Mouse (Mus musculus): ENCODE results near the gene Tmem131. TPM values are rescaled to one million over a fixed set of nuclear protein-coding genes. Genes with fewer than 3 reads are reported as not detected.
"Not testable (repeated sequence)": the region's sequence is repeated elsewhere in the genome, so short reads cannot be mapped to it uniquely, and the experiment has no call there.

Tmem131 gene
- polyA plus RNA-seq, 1 experiment from 2014 or later, result 23.1 TPM

GRCm38 (mm10) chr1:36835593-36835992 is 107.9 kb downstream of the Tmem131 start:
- Histone ChIP-seq H3K9ac (replicated peaks; ENCODE audit: low read length) (no peak overlapping the region), H3K4me2 (ENCODE audit: low read length) (no peak overlapping the region), H3K27me3 (ENCODE audit: control insufficient read depth, insufficient read depth, low read length) (no peaks in the 10 kb centered on the region), H3K9me3 (ENCODE audit: control insufficient read depth, low read length) (no peaks in the 10 kb centered on the region), H3K4me3 (replicated peaks; ENCODE audit: low read depth, low read length) (no peak overlapping the region), H3K27ac (replicated peaks; ENCODE audit: low read depth, low read length) (no peak overlapping the region), H3K4me1 (ENCODE audit: control insufficient read depth, insufficient read depth, low read length) (no peaks in the 10 kb centered on the region), H3K36me3 (ENCODE audit: control insufficient read depth, insufficient read depth, low read length) (peaks cover 51% of the 10 kb centered on the region)
- WGBS, result 97% methylated on average over 3 of the region's 3 CpGs
- ATAC-seq (ENCODE audit: low FRiP score, low TSS enrichment) (no peak), DNase-seq (no peak)

- 76% methylated on average over 7 of the region's 7 CpGs for WGBS
- DNase-seq (no peak), ATAC-seq (ENCODE audit: low FRiP score, low TSS enrichment) (no peak)
- Histone ChIP-seq H3K4me3 (replicated peaks; ENCODE audit: low read depth, low read length) (no peak overlapping the region), H3K27me3 (ENCODE audit: control insufficient read depth, insufficient read depth, low read length) (no peaks in the 10 kb centered on the region), H3K27ac (replicated peaks; ENCODE audit: low read depth, low read length) (no peak overlapping the region), H3K4me1 (ENCODE audit: control insufficient read depth, insufficient read depth, low read length) (no peaks in the 10 kb centered on the region), H3K36me3 (ENCODE audit: control insufficient read depth, insufficient read depth, low read length) (peaks cover 52% of the 10 kb centered on the region), H3K4me2 (ENCODE audit: low read length) (no peak overlapping the region), H3K9me3 (ENCODE audit: control insufficient read depth, low read length) (no peaks in the 10 kb centered on the region), H3K9ac (replicated peaks; ENCODE audit: low read length) (no peak overlapping the region)
Measured at GRCm38 (mm10) chr1:36834090-36834489, 109.4 kb downstream of the Tmem131 start.

- Histone ChIP-seq H3K9me3 (ENCODE audit: control insufficient read depth, low read length) (no peaks in the 10 kb centered on the region), H3K27ac (replicated peaks; ENCODE audit: low read depth, low read length) (peak overlapping the region; percentile 53; the same call in 1 of the 2 replicates), H3K4me1 (ENCODE audit: control insufficient read depth, insufficient read depth, low read length) (no peaks in the 10 kb centered on the region), H3K27me3 (ENCODE audit: control insufficient read depth, insufficient read depth, low read length) (no peaks in the 10 kb centered on the region), H3K4me2 (ENCODE audit: low read length) (no peak overlapping the region), H3K36me3 (ENCODE audit: control insufficient read depth, insufficient read depth, low read length) (peaks cover 57% of the 10 kb centered on the region), H3K4me3 (replicated peaks; ENCODE audit: low read depth, low read length) (no peak overlapping the region), H3K9ac (replicated peaks; ENCODE audit: low read length) (no peak overlapping the region)
- DNase-seq (peak; percentile 15), ATAC-seq (ENCODE audit: low FRiP score, low TSS enrichment) (no peak)
- WGBS, result 60% methylated on average over 14 of the region's 14 CpGs
Measured at GRCm38 (mm10) chr1:36830913-36831866, 112.3 kb downstream of the Tmem131 start.

GRCm38 (mm10) chr1:36824356-36824755 is 119.1 kb downstream of the Tmem131 start:
- DNase-seq (no peak), ATAC-seq (ENCODE audit: low FRiP score, low TSS enrichment) (no peak)
- Histone ChIP-seq H3K36me3 (ENCODE audit: control insufficient read depth, insufficient read depth, low read length) (peaks cover 78% of the 10 kb centered on the region), H3K27me3 (ENCODE audit: control insufficient read depth, insufficient read depth, low read length) (no peaks in the 10 kb centered on the region), H3K27ac (replicated peaks; ENCODE audit: low read depth, low read length) (no peak overlapping the region), H3K9me3 (ENCODE audit: control insufficient read depth, low read length) (no peaks in the 10 kb centered on the region), H3K4me3 (replicated peaks; ENCODE audit: low read depth, low read length) (no peak overlapping the region), H3K4me2 (ENCODE audit: low read length) (no peak overlapping the region), H3K9ac (replicated peaks; ENCODE audit: low read length) (no peak overlapping the region), H3K4me1 (ENCODE audit: control insufficient read depth, insufficient read depth, low read length) (no peaks in the 10 kb centered on the region)
- WGBS, result 94% methylated on average over 5 of the region's 5 CpGs

- H3K9ac ChIP-seq (replicated peaks; ENCODE audit: low read length); DNase-seq; H3K27me3 ChIP-seq (ENCODE audit: control insufficient read depth, insufficient read depth, low read length); H3K27ac ChIP-seq (replicated peaks; ENCODE audit: low read depth, low read length); H3K4me2 ChIP-seq (ENCODE audit: low read length); H3K4me3 ChIP-seq (replicated peaks; ENCODE audit: low read depth, low read length); H3K9me3 ChIP-seq (ENCODE audit: control insufficient read depth, low read length); H3K4me1 ChIP-seq (ENCODE audit: control insufficient read depth, insufficient read depth, low read length); ATAC-seq (ENCODE audit: low FRiP score, low TSS enrichment): not testable (repeated sequence)
- peaks cover 87% of the 10 kb centered on the region for H3K36me3 ChIP-seq (ENCODE audit: control insufficient read depth, insufficient read depth, low read length)
- WGBS, result 92% methylated on average over 4 of the region's 4 CpGs
Measured at GRCm38 (mm10) chr1:36821918-36822317, 121.5 kb downstream of the Tmem131 start.

- 93% methylated on average over 6 of the region's 6 CpGs for WGBS
- Histone ChIP-seq H3K4me3 (replicated peaks; ENCODE audit: low read depth, low read length) (no peak overlapping the region), H3K36me3 (ENCODE audit: control insufficient read depth, insufficient read depth, low read length) (peaks cover 81% of the 10 kb centered on the region), H3K9me3 (ENCODE audit: control insufficient read depth, low read length) (no peaks in the 10 kb centered on the region), H3K27ac (replicated peaks; ENCODE audit: low read depth, low read length) (no peak overlapping the region), H3K4me1 (ENCODE audit: control insufficient read depth, insufficient read depth, low read length) (no peaks in the 10 kb centered on the region), H3K9ac (replicated peaks; ENCODE audit: low read length) (no peak overlapping the region), H3K4me2 (ENCODE audit: low read length) (no peak overlapping the region), H3K27me3 (ENCODE audit: control insufficient read depth, insufficient read depth, low read length) (no peaks in the 10 kb centered on the region)
- ATAC-seq (ENCODE audit: low FRiP score, low TSS enrichment) (no peak), DNase-seq (no peak)
Measured at GRCm38 (mm10) chr1:36815166-36815565, 128.3 kb downstream of the Tmem131 start.

GRCm38 (mm10) chr1:36814271-36814903 is 129.1 kb downstream of the Tmem131 start:
- Histone ChIP-seq H3K4me2 (ENCODE audit: low read length) (no peak overlapping the region), H3K27ac (replicated peaks; ENCODE audit: low read depth, low read length) (no peak overlapping the region), H3K9ac (replicated peaks; ENCODE audit: low read length) (no peak overlapping the region), H3K36me3 (ENCODE audit: control insufficient read depth, insufficient read depth, low read length) (peaks cover 84% of the 10 kb centered on the region), H3K4me3 (replicated peaks; ENCODE audit: low read depth, low read length) (no peak overlapping the region), H3K4me1 (ENCODE audit: control insufficient read depth, insufficient read depth, low read length) (no peaks in the 10 kb centered on the region), H3K27me3 (ENCODE audit: control insufficient read depth, insufficient read depth, low read length) (no peaks in the 10 kb centered on the region), H3K9me3 (ENCODE audit: control insufficient read depth, low read length) (no peaks in the 10 kb centered on the region)
- DNase-seq (no peak), ATAC-seq (ENCODE audit: low FRiP score, low TSS enrichment) (no peak)
- 87% methylated on average over 5 of the region's 5 CpGs for WGBS

- H3K9ac ChIP-seq (replicated peaks; ENCODE audit: low read length), result no peak overlapping the region
- H3K27ac ChIP-seq (replicated peaks; ENCODE audit: low read depth, low read length), result no peak overlapping the region
- no peaks in the 10 kb centered on the region for H3K27me3 ChIP-seq (ENCODE audit: control insufficient read depth, insufficient read depth, low read length)
- no peaks in the 10 kb centered on the region for H3K9me3 ChIP-seq (ENCODE audit: control insufficient read depth, low read length)
- peaks cover 85% of the 10 kb centered on the region for H3K36me3 ChIP-seq (ENCODE audit: control insufficient read depth, insufficient read depth, low read length)
- ATAC-seq (ENCODE audit: low FRiP score, low TSS enrichment) (no peak), DNase-seq (peak; percentile 6)
- H3K4me1 ChIP-seq (ENCODE audit: control insufficient read depth, insufficient read depth, low read length), result no peaks in the 10 kb centered on the region
- H3K4me2 ChIP-seq (ENCODE audit: low read length), result no peak overlapping the region
- no peak overlapping the region for H3K4me3 ChIP-seq (replicated peaks; ENCODE audit: low read depth, low read length)
- 89% methylated on average over 7 of the region's 7 CpGs for WGBS
Measured at GRCm38 (mm10) chr1:36813415-36813814, 130.1 kb downstream of the Tmem131 start.
